Mouse (Mus musculus) spleen, adult 2 months (tissue): ENCODE results near the gene N6amt1. TPM values are rescaled to one million over a fixed set of nuclear protein-coding genes. Genes with fewer than 3 reads are reported as not detected.

ENCODE experiments used
- DNase-seq, 2 experiments: peaks; one replicate each; pipeline versions ENCODE4 v3.0.0 to v3.0.0-alpha.2; 2012 to 2021; ENCODE audit warnings: low spot score in 2 of 2, low read depth in 1 of 2
- H3K27ac ChIP-seq: fragments of 200-500 bp; 2 replicates; pipeline ENCODE4 v1.5.1; 2012; ENCODE audit warnings: low read length, inconsistent platforms; ENCODE audit not compliant: insufficient read depth
- H3K27me3 ChIP-seq: fragments of 200-500 bp; 2 replicates; pipeline ENCODE4 v1.6.1; 2012; ENCODE audit warnings: mild to moderate bottlenecking, moderate library complexity, low read length, inconsistent platforms; ENCODE audit not compliant: control insufficient read depth, insufficient read depth
- H3K36me3 ChIP-seq: fragments of 200-500 bp; 2 replicates; pipeline ENCODE4 v1.6.1; 2012; ENCODE audit warnings: mild to moderate bottlenecking, low read length, inconsistent platforms; ENCODE audit not compliant: control insufficient read depth, insufficient read depth
- H3K4me1 ChIP-seq: fragments of 200-500 bp; 2 replicates; pipeline ENCODE4 v1.6.1; 2011; ENCODE audit warnings: inconsistent platforms; ENCODE audit not compliant: control insufficient read depth, insufficient read depth, insufficient read length
- H3K4me3 ChIP-seq: fragments of 200-500 bp; 2 replicates; pipeline ENCODE4 v1.5.1; 2011; ENCODE audit warnings: mild to moderate bottlenecking, inconsistent platforms; ENCODE audit not compliant: insufficient read depth, insufficient read length; ENCODE audit errors: extremely low read depth
- CTCF ChIP-seq: fragments of 200-500 bp; IDR thresholded peaks from 2 replicates; pipeline ENCODE4 v1.5.1; 2011; ENCODE audit warnings: mild to moderate bottlenecking, inconsistent platforms; ENCODE audit not compliant: insufficient read depth, insufficient read length, insufficient replicate concordance; ENCODE audit errors: extremely low read depth
- POLR2A ChIP-seq: fragments of 200-500 bp; IDR thresholded peaks from 2 replicates; pipeline ENCODE4 v1.6.1; 2011; ENCODE audit warnings: low read depth, low read length, inconsistent platforms
- WGBS: fragments of 180-500 bp; shearing (Covaris S2); methylation state at CpG from one replicate; pipeline ENCODE4 v1.1.7; 2018; 5-methylcytosine and 5-hydroxymethylcytosine counted together
- polyA plus RNA-seq: library from polyadenylated mRNA; depleted of rRNA; stranded (reverse); fragments of >200 nt; gene quantifications from 2 replicates; pipeline ENCODE4 v1.2.3, GENCODE M21; 2012; rRNA removed

Gene N6amt1
- 4.6 and 5.2 TPM in 2 replicates for polyA plus RNA-seq

GRCm38 (mm10) chr16:87354075-87354583, at the start of gene N6amt1:
Gene N6amt1 (plus strand): TSS chr16:87354185.
- Histone ChIP-seq H3K4me3 (peak within 1 kb of the TSS; percentile 95), H3K4me1 (no peaks in the 10 kb centered on the region), H3K36me3 (peaks cover 5% of the 10 kb centered on the region; the same call in 1 of the 2 replicates), H3K27me3 (no peaks in the 10 kb centered on the region), H3K27ac (peak within 1 kb of the TSS; percentile 100)
- 1% methylated on average over 48 of the region's 48 CpGs for WGBS
- TF ChIP-seq POLR2A (peak; percentile 46), CTCF (no peak)
- DNase-seq = peak; percentile 90 to 92

DNA sequence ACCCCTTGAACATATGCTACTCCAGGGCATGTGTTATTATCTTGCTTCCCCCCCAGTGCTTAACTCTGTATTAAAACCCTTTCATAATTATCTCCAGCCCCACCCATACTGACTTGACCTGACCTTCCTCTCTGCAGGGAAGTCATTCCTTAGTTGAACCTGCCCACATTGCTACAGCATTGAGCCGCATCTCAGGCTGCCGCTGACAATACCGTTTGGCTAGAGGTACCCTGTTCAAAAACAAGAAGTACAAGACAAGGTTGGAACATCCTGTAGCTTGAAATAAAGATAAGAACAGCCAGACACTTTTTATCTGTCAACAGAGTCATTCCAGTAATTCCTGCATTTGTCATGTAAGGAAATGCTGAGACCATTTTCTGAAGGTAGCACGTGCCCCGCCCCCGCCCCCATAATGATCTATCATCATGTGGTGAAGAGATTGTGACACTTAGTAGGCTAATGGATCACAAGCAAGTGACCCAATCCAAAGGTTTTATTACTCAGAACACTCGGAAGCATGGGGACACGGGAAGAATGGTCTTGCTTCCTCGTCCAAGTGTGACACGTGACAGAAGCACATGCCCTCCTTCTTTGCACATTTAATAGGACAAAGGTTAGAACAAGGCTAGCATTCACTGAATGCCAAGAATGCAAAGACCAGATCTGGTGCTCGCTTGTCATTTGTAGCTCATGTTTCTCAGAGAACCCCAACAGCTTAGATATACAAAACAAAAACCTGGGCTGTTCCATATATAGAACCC, 48.6 kb upstream of the N6amt1 start:
- Histone ChIP-seq H3K27ac (no peak overlapping the region), H3K4me1 (no peaks in the 10 kb centered on the region), H3K27me3 (no peaks in the 10 kb centered on the region), H3K4me3 (no peak overlapping the region), H3K36me3 (no peaks in the 10 kb centered on the region)
- TF ChIP-seq CTCF (no peak), POLR2A (no peak)
- DNase-seq = no peak
- 80% methylated on average over 11 of the region's 11 CpGs for WGBS

GRCm38 (mm10) chr16:87307109-87307735, 46.8 kb upstream of the N6amt1 start:
- H3K27ac ChIP-seq = no peak overlapping the region
- whole genome bisulfite sequencing = 80% methylated on average over 10 of the region's 10 CpGs

DNA sequence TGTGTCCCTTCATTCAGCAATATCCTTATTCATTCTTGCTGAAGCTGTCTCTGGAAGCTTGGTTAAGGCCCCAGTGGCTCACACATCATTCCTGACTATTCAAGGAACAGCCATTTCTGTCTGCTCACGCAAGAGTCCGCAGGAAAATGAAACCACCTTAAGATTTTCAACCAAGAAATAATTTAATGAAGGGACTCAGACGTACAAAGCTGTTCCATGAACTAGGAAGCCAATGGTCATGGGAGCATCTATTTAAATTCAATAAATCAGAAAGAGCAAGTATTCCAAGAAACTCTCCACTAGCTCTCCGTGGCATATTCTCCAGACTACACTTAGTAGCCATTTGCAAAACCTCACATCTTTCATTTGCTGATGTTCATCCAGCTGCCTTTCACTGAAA, 43.3 kb upstream of the N6amt1 start:
- no peaks in the 10 kb centered on the region for H3K36me3 ChIP-seq
- no peak overlapping the region for H3K4me3 ChIP-seq
- no peak for DNase-seq
- no peak overlapping the region for H3K27ac ChIP-seq
- no peaks in the 10 kb centered on the region for H3K27me3 ChIP-seq
- no peak for TF ChIP-seq CTCF
- TF ChIP-seq POLR2A = no peak
- no peaks in the 10 kb centered on the region for H3K4me1 ChIP-seq
- 87% methylated on average over 4 of the region's 4 CpGs for WGBS

More at GRCm38 (mm10) chr16:87307109-87307735, 46.8 kb upstream of the N6amt1 start:
- TF ChIP-seq POLR2A = no peak
- TF ChIP-seq CTCF = no peak
- Histone ChIP-seq H3K36me3 (no peaks in the 10 kb centered on the region), H3K4me3 (no peak overlapping the region), H3K4me1 (no peaks in the 10 kb centered on the region), H3K27me3 (no peaks in the 10 kb centered on the region)
- no peak for DNase-seq

DNA sequence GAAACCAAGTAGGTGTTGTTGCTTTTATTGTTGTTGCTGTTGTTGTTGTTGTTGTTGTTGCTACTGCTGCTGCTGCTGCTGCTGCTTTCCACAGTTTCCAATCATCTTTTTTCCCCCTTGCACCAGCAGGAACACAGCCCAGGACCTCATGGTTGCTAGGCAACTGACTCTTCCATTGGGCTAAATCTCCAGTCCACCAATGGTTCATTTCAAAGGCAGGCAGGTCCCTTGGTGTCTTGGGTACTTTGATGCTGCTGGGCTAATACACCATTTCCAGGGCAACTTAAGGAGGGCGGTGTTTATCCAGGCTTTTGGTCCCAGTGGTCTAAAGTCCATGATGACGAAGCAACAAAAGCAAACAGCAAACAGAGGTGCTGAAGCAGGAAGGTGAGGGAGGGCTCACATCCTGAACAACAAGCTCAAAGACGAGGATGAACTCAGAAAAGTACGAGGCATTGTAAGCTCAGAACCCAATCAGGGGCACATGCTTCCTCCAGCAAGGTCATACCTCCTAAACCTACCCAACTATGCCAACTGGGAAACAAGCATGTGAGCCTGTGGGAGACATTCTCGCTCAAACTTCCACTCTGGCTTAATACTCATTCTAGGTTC, 35.7 kb upstream of the N6amt1 start:
- Histone ChIP-seq H3K36me3 (no peaks in the 10 kb centered on the region), H3K4me3 (no peak overlapping the region), H3K27me3 (no peaks in the 10 kb centered on the region), H3K27ac (no peak overlapping the region), H3K4me1 (no peaks in the 10 kb centered on the region)
- 75% methylated on average over 5 of the region's 5 CpGs for WGBS
- no peak for DNase-seq
- no peak for TF ChIP-seq POLR2A
- TF ChIP-seq CTCF = no peak

DNA sequence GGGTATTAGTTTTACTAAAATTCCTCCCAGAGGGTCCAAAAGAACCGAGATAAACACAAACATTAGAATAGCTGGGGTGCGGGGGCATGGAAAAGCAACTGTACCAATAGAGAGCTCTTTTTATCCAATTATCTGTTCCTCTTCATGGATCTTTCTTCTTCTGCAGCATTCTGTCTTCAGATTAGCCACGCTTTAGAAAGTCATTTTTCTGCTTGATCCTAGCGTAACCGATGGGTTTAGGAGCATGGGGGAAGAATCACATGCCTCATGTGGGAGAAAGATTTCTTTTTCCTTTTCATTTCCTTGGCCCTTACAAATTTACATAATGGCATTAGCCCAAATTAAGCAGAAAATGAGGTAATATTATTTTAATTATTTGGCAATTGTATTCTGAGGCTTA, 35.0 kb upstream of the N6amt1 start:
- no peak overlapping the region for H3K4me3 ChIP-seq
- H3K27ac ChIP-seq = no peak overlapping the region
- no peaks in the 10 kb centered on the region for H3K36me3 ChIP-seq
- no peaks in the 10 kb centered on the region for H3K4me1 ChIP-seq
- no peak for DNase-seq
- H3K27me3 ChIP-seq = no peaks in the 10 kb centered on the region
- WGBS = 95% methylated on average over 5 of the region's 5 CpGs
- TF ChIP-seq POLR2A (no peak), CTCF (no peak)
